Mouse (Mus musculus): ENCODE measurements around the gene Gnai3.

Gnai3 gene

GRCm38 (mm10) chr3:108067370-108067934 lies 78.5 kb downstream of the Gnai3 start:
- in situ Hi-C loops (cut with MboI; ENCODE audit: low pct_unique_long_range_greater_than_20kb in 1 of 2, low sequenced_read_pairs in 2 of 2, unreplicated experiment in 1 of 2), result loop anchor here in 1 of 2 experiments (10.0 kb wide), 1 partner anchor 133 kb away; the partner anchor contains the start of gene Gstm7

DNA sequence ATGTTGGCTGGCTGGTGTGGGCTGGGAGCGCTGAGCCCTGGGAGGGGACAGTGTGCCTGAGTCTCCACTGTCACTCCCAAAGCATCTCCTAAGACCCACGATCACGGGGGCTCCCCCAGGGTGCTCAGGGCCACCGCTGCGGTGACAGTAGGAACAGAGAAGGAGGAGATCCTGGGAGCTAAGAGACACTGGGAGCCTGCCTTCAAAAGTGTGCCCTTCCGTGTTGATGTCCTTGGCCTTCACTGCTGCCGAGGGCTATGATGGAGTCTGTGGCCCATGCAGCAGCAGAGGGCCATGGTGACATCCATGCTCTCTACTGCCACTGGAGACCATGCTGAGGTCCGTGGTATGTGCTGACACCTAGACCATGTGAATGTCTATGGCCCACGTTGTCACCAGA lies 80.4 kb downstream of the Gnai3 start:
- in situ Hi-C loops (cut with MboI; ENCODE audit: low pct_unique_long_range_greater_than_20kb in 1 of 2, low sequenced_read_pairs in 2 of 2, unreplicated experiment in 1 of 2), result loop anchor here in 1 of 2 experiments (10.0 kb wide), 1 partner anchor 131 kb away; the partner anchor contains the start of gene Gstm7

GRCm38 (mm10) chr3:108064672-108065071 lies 81.3 kb downstream of the Gnai3 start:
- in situ Hi-C loops (cut with MboI; ENCODE audit: low pct_unique_long_range_greater_than_20kb in 1 of 2, low sequenced_read_pairs in 2 of 2, unreplicated experiment in 1 of 2), result loop anchor here in 1 of 2 experiments (10.0 kb wide), 1 partner anchor 130 kb away; the partner anchor contains the start of gene Gstm7

DNA sequence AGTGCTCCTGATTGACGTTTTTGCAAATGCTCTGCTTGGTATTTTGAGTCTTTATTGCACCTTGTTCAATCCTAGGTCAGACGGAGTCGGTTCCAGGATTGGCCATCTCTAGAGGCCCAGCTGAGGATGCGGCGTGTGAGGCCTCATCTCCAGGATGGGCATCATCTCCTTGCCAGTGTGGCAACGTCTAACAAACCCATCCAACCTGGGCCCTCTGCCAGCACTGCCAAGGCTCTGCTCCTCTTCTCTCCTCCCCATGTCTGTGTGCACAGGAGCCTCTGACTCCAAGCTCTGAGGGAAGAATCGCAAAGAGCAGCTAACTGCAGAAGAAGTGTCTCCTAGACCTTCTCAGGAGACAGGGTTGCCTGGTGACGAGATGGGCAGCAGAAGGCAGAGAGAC lies 83.3 kb downstream of the Gnai3 start:
- in situ Hi-C loops (cut with MboI; ENCODE audit: low pct_unique_long_range_greater_than_20kb in 1 of 2, low sequenced_read_pairs in 2 of 2, unreplicated experiment in 1 of 2), result loop anchor here in 1 of 2 experiments (10.0 kb wide), 1 partner anchor 128 kb away; the partner anchor contains the start of gene Gstm7

DNA sequence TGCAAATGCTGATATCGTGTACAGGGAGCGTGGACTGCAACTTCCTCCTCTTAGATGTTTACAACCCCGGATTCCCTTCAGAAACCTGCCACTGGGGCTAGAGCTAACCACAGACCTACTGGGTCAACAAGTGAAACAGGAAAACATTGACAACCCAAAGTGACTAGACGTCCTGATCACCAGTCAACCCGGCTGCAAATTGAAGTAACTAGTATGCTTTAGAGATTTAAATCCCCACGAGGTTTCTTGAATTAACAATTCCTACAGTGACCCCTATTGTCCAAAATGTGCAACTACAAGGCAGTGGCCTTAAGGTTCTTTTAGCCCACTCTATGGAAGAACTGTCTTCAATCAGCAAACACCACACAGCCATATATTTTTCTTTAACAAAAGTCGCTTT lies 84.5 kb downstream of the Gnai3 start:
- in situ Hi-C loops (cut with MboI; ENCODE audit: low pct_unique_long_range_greater_than_20kb in 1 of 2, low sequenced_read_pairs in 2 of 2, unreplicated experiment in 1 of 2), result loop anchor here in 1 of 2 experiments (10.0 kb wide), 1 partner anchor 127 kb away; the partner anchor contains the start of gene Gstm7
